Mouse (Mus musculus) heart, embryonic 16.5 days (tissue): ENCODE results near the gene Pcbp4. TPM values are rescaled to one million over a fixed set of nuclear protein-coding genes. Genes with fewer than 3 reads are reported as not detected.

Experiments used
- ATAC-seq: fragments of 200-750 bp; cut with Nextera tagmentation; replicated peaks from 2 replicates; pipeline ENCODE4 v1.8.0; 2017; ENCODE audit warnings: moderate number of reproducible peaks; ENCODE audit not compliant: insufficient read depth, low FRiP score; ENCODE audit errors: extremely low read depth
- H3K27ac ChIP-seq: fragments of 300-500 bp; sonication (generic); 2 replicates; pipeline ENCODE4 v1.5.1; 2014; ENCODE audit warnings: mild to moderate bottlenecking, low read length, control low read depth, moderate library complexity
- H3K27me3 ChIP-seq: fragments of 300-500 bp; sonication (generic); 2 replicates; pipeline ENCODE4 v1.6.1; 2014; ENCODE audit warnings: low read length, mixed read lengths; ENCODE audit not compliant: control insufficient read depth, insufficient read depth
- H3K36me3 ChIP-seq: fragments of 300-500 bp; sonication (generic); 2 replicates; pipeline ENCODE4 v1.6.1; 2014; ENCODE audit not compliant: control insufficient read depth, insufficient read depth
- H3K4me1 ChIP-seq: fragments of 300-500 bp; sonication (generic); 2 replicates; pipeline ENCODE4 v1.6.1; 2014; ENCODE audit warnings: low read length, mixed read lengths; ENCODE audit not compliant: control insufficient read depth, insufficient read depth
- H3K4me2 ChIP-seq: fragments of 300-500 bp; sonication (generic); 2 replicates; pipeline ENCODE4 v1.6.1; 2014; ENCODE audit warnings: low read depth, mild to moderate bottlenecking, control low read depth, low read length
- H3K4me3 ChIP-seq: fragments of 300-500 bp; sonication (generic); 2 replicates; pipeline ENCODE4 v1.5.1; 2014; ENCODE audit warnings: mild to moderate bottlenecking, control low read depth, low read length
- H3K9ac ChIP-seq: fragments of 300-500 bp; sonication (generic); 2 replicates; pipeline ENCODE4 v1.6.1; 2014; ENCODE audit warnings: low read length, control low read depth
- H3K9me3 ChIP-seq: fragments of 300-500 bp; sonication (generic); replicated peaks from 2 replicates; pipeline ENCODE4 v1.6.1; 2016; ENCODE audit warnings: low read length; ENCODE audit not compliant: control insufficient read depth
- WGBS: fragments of 180-500 bp; shearing (Covaris S2); extraction: QIAGEN DNeasy Blood & Tissue Kit; methylation state at CpG from one replicate; pipeline ENCODE4 v1.1.7; 2014; 5-methylcytosine and 5-hydroxymethylcytosine counted together
- polyA plus RNA-seq: library from polyadenylated mRNA; unstranded; fragments of >200 nt; fragmentation: Nextera tagmentation; extraction: Ambion mirVana; gene quantifications from 2 replicates; pipeline ENCODE4 v1.2.1, GENCODE M21; 2015

Pcbp4 gene
- polyA plus RNA-seq, 1 experiment from 2014 or later, result 64.8 TPM

DNA sequence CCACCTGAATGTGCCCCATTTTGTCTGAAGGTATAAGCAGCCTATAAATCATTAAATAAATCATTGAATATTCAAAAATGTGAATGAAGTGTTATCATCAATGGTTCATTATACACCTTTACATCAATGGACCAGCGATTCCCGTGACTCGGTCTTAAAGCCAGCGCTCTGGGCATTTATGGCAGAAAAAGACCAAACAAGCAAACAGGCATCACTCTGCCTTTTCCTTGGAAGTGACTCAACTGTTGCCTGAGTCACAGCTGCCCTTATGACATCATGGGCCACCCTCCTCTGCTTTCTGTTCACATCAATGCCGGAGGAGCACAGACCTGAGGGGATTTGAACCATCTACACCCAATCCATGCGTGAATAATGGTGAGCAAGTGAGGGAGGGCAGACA lies 46.6 kb downstream of the Pcbp4 start, which contains the start of gene Iqcf1:
TSS of gene Iqcf1 (plus strand) at position 301 of the 400 bp plus-strand sequence.
- H3K9ac ChIP-seq, result no peak within 1 kb of the TSS
- no peaks in the 10 kb centered on the region for H3K4me1 ChIP-seq
- H3K4me2 ChIP-seq, result no peak within 1 kb of the TSS
- H3K36me3 ChIP-seq, result no peaks in the 10 kb centered on the region
- 89% methylated on average over 6 of the region's 6 CpGs for WGBS
- no peaks in the 10 kb centered on the region for H3K27me3 ChIP-seq
- no peak for ATAC-seq
- no peak within 1 kb of the TSS for H3K4me3 ChIP-seq
- no peaks in the 10 kb centered on the region for H3K9me3 ChIP-seq
- no peak within 1 kb of the TSS for H3K27ac ChIP-seq

DNA sequence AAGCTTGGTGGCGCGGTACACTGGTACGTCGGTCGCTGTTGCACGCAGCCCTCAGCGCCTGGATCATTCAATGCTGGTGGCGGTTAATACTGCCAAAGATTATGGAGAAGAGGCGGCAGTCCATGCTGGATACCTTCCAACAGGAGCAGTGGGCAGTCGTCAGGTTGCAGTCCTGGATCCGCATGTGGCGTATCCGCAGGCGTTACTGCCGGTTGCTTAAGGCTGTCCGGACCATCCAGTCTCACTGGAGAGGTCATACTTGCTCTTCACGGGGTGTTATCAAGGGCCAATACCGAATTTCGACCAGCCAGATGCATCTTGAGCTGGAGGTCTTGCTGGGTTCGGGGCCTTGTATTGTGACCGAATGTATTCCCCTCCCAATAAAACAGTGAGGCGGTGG lies 48.8 kb downstream of the Pcbp4 start:
- Histone ChIP-seq H3K9me3 (no peaks in the 10 kb centered on the region), H3K27ac (no peak overlapping the region), H3K27me3 (no peaks in the 10 kb centered on the region), H3K4me3 (no peak overlapping the region), H3K36me3 (no peaks in the 10 kb centered on the region), H3K9ac (no peak overlapping the region), H3K4me1 (no peaks in the 10 kb centered on the region), H3K4me2 (no peak overlapping the region)
- ATAC-seq, result no peak
- 82% methylated on average over 22 of the region's 22 CpGs for WGBS

DNA sequence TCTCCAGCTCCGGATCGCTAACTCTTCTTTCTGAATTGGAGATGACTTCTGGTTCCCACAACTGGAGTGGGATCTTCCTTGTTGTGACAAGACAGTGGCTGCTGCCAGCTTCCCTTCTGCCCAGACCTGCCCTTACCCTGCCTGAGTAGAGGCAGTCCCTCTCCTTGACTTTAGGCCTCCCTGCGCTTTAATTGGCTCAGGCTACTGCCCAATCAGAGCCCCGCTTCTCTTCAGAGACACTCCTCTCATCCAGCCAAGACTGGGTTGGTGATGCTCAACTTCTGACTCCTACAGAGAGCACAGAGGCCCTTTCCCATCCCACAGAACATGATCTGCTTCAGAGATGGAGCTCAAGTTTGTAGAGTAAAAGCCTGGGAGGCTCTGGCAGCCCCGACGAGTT lies 51.2 kb downstream of the Pcbp4 start:
- Histone ChIP-seq H3K27ac (no peak overlapping the region), H3K4me1 (no peaks in the 10 kb centered on the region), H3K36me3 (no peaks in the 10 kb centered on the region), H3K27me3 (no peaks in the 10 kb centered on the region), H3K4me3 (no peak overlapping the region), H3K9me3 (no peaks in the 10 kb centered on the region), H3K9ac (no peak overlapping the region), H3K4me2 (no peak overlapping the region)
- no peak for ATAC-seq
- 71% methylated on average over 6 of the region's 6 CpGs for WGBS

GRCm38 (mm10) chr9:106509356-106509755 lies 56.3 kb downstream of the Pcbp4 start:
- Histone ChIP-seq H3K9me3 (no peaks in the 10 kb centered on the region), H3K4me3 (no peak overlapping the region), H3K27ac (no peak overlapping the region), H3K36me3 (no peaks in the 10 kb centered on the region), H3K4me2 (no peak overlapping the region), H3K27me3 (peaks cover 2% of the 10 kb centered on the region), H3K4me1 (peaks cover 10% of the 10 kb centered on the region), H3K9ac (no peak overlapping the region)
- ATAC-seq, result no peak
- WGBS, result 87% methylated on average over 10 of the region's 10 CpGs

- H3K9me3 ChIP-seq, result no peaks in the 10 kb centered on the region
- no peak overlapping the region for H3K27ac ChIP-seq
- no peak overlapping the region for H3K9ac ChIP-seq
- H3K4me3 ChIP-seq, result no peak overlapping the region
- peaks cover 10% of the 10 kb centered on the region for H3K4me1 ChIP-seq
- no peak for ATAC-seq
- H3K4me2 ChIP-seq, result no peak overlapping the region
- H3K36me3 ChIP-seq, result no peaks in the 10 kb centered on the region
- peaks cover 5% of the 10 kb centered on the region for H3K27me3 ChIP-seq
- WGBS, result 28% methylated on average over 13 of the region's 13 CpGs
Measured at GRCm38 (mm10) chr9:106512729-106513450, 59.8 kb downstream of the Pcbp4 start.

DNA sequence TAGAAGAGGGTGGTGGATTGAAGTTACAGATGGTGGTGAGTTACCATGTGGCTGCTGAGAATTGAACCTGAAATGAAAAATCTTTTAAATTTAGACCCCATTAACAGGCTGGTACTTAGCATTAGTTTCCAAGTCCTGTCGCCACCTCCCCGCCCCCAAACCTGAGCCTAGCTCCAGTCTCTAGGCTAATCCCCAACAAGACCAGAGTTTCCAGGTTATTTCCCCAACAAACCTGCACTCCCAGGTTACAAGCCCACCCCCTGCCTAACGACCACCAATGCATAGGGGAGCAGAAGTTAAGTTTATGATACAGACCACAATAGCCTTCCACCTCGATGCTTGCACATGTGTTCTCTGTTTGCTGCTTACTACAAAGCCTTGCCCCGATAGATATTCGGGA lies 60.5 kb downstream of the Pcbp4 start:
- H3K4me2 ChIP-seq, result no peak overlapping the region
- H3K27me3 ChIP-seq, result peaks cover 5% of the 10 kb centered on the region
- no peaks in the 10 kb centered on the region for H3K36me3 ChIP-seq
- H3K4me1 ChIP-seq, result peaks cover 10% of the 10 kb centered on the region
- no peak overlapping the region for H3K4me3 ChIP-seq
- H3K9ac ChIP-seq, result no peak overlapping the region
- H3K9me3 ChIP-seq, result no peaks in the 10 kb centered on the region
- WGBS, result 72% methylated on average over 6 of the region's 6 CpGs
- no peak overlapping the region for H3K27ac ChIP-seq
- no peak for ATAC-seq

Other genes with a start within 250 kb of the Pcbp4 start
- 0.05 and 0.09 TPM in 2 replicates for gene Tlr9, start 230.7 kb upstream of the Pcbp4 start, polyA plus RNA-seq
- gene Alas1, start 204.6 kb upstream of the Pcbp4 start, polyA plus RNA-seq, result 217 and 223 TPM in 2 replicates
- 29.3 and 30.6 TPM in 2 replicates for gene Poc1a, start 172.2 kb upstream of the Pcbp4 start, polyA plus RNA-seq
- 7.9 and 10.2 TPM in 2 replicates for gene Dusp7, start 84.7 kb upstream of the Pcbp4 start, polyA plus RNA-seq
- gene Rpl29, start 23.8 kb upstream of the Pcbp4 start, polyA plus RNA-seq, result 476 and 565 TPM in 2 replicates
- 27.5 and 27.8 TPM in 2 replicates for gene Acy1, start 15.0 kb upstream of the Pcbp4 start, polyA plus RNA-seq
- 10.0 and 10.7 TPM in 2 replicates for gene Abhd14b, start 5.8 kb upstream of the Pcbp4 start, polyA plus RNA-seq
- gene Abhd14a, start 5.6 kb upstream of the Pcbp4 start, polyA plus RNA-seq, result 60.5 and 61.0 TPM in 2 replicates
- gene Gpr62, start 12.6 kb downstream of the Pcbp4 start, polyA plus RNA-seq, result 0.13 and 0.16 TPM in 2 replicates
- 29.6 and 31.8 TPM in 2 replicates for gene Rrp9, start 22.7 kb downstream of the Pcbp4 start, polyA plus RNA-seq
- 3.1 and 4.0 TPM in 2 replicates for gene Parp3, start 23.7 kb downstream of the Pcbp4 start, polyA plus RNA-seq
- not detected in 2 replicates for gene Iqcf1, start 46.7 kb downstream of the Pcbp4 start, polyA plus RNA-seq
- not detected in 2 replicates for gene Iqcf5, start 61.3 kb downstream of the Pcbp4 start, polyA plus RNA-seq
- gene Iqcf3, start 108.3 kb downstream of the Pcbp4 start, polyA plus RNA-seq, result not detected in 2 replicates
- not detected in 2 replicates for gene Iqcf4, start 117.7 kb downstream of the Pcbp4 start, polyA plus RNA-seq
- gene Iqcf6, start 173.3 kb downstream of the Pcbp4 start, polyA plus RNA-seq, result not detected in 2 replicates
- gene Grm2, start 202.8 kb downstream of the Pcbp4 start, polyA plus RNA-seq, result not detected in 2 replicates
- gene Tex264, start 232.6 kb downstream of the Pcbp4 start, polyA plus RNA-seq, result 52.5 and 53.6 TPM in 2 replicates